Mouse (Mus musculus) G1E (cell line): Measurements from ENCODE around the gene Trak1. TPM values are rescaled to one million over a fixed set of nuclear protein-coding genes. Genes with fewer than 3 reads are reported as not detected.

Experiments used
- ATAC-seq: 2 replicates; pipeline ENCODE4 v1.8.0; 2016; ENCODE audit warnings: mild to moderate bottlenecking; ENCODE audit not compliant: insufficient number of reproducible peaks, poor library complexity, low FRiP score, severe bottlenecking; ENCODE audit errors: extremely low read depth
- DNase-seq: peaks from one replicate; pipeline ENCODE4 v3.0.0; 2012; ENCODE audit warnings: low spot score
- H3K27me3 ChIP-seq: 2 replicates; pipeline ENCODE4 v1.6.1; 2012; ENCODE audit warnings: mild to moderate bottlenecking, low read length, inconsistent platforms; ENCODE audit not compliant: insufficient read depth
- H3K36me3 ChIP-seq: replicated peaks from 2 replicates; pipeline ENCODE3; 2012; ENCODE audit warnings: mild to moderate bottlenecking, inconsistent platforms
- H3K4me1 ChIP-seq: 2 replicates; pipeline ENCODE4 v1.6.1; 2012; ENCODE audit warnings: low read depth, low read length, inconsistent platforms, mixed read lengths; ENCODE audit not compliant: insufficient read depth
- H3K4me3 ChIP-seq: 2 replicates; pipeline ENCODE4 v1.5.1; 2012; ENCODE audit warnings: low read depth, mild to moderate bottlenecking, inconsistent platforms, low read length, moderate library complexity, mixed read lengths
- H3K9me3 ChIP-seq: replicated peaks from 2 replicates; pipeline ENCODE4 v1.6.1; 2012; ENCODE audit warnings: inconsistent platforms
- CTCF ChIP-seq: IDR thresholded peaks from 2 replicates; pipeline ENCODE4 v1.5.1; 2012; ENCODE audit warnings: low read depth, low read length, inconsistent platforms, mixed read lengths
- GATA1 ChIP-seq: IDR thresholded peaks from 2 replicates; pipeline ENCODE4 v1.6.1; 2012; ENCODE audit warnings: borderline replicate concordance, low read length, inconsistent platforms, mixed read lengths
- GATA2 ChIP-seq: IDR thresholded peaks from 2 replicates; pipeline ENCODE4 v1.6.1; 2012; ENCODE audit warnings: low read depth, low read length, inconsistent platforms, borderline replicate concordance
- POLR2AphosphoS5 ChIP-seq: IDR thresholded peaks from 2 replicates; pipeline ENCODE4 v1.6.1; 2012; ENCODE audit warnings: low read depth, low read length, inconsistent platforms; ENCODE audit not compliant: insufficient replicate concordance
- TAL1 ChIP-seq: conservative IDR thresholded peaks from 2 replicates; pipeline ENCODE4 v1.6.1; 2012; ENCODE audit warnings: low read depth, low read length, inconsistent platforms, mixed read lengths
- polyA plus RNA-seq: library from polyadenylated mRNA; stranded (reverse); fragments of >175 nt; gene quantifications from 2 replicates; pipeline ENCODE4 v1.2.3, GENCODE M21; 2012
- total RNA-seq, 2 experiments: library from RNA; stranded (forward) in 1 of 2; stranded (reverse) in 1 of 2; fragments of 200-1000 nt in 1 of 2; fragments of >200 nt in 1 of 2; fragmentation: Nextera tagmentation in 1 of 2; gene quantifications; 2 replicates each; pipeline ENCODE4 v1.2.3; 2014 to 2017

Gene Trak1
- total and polyA plus RNA-seq, 3 experiments: 13.6 to 35.7 (median 21.3) TPM

DNA sequence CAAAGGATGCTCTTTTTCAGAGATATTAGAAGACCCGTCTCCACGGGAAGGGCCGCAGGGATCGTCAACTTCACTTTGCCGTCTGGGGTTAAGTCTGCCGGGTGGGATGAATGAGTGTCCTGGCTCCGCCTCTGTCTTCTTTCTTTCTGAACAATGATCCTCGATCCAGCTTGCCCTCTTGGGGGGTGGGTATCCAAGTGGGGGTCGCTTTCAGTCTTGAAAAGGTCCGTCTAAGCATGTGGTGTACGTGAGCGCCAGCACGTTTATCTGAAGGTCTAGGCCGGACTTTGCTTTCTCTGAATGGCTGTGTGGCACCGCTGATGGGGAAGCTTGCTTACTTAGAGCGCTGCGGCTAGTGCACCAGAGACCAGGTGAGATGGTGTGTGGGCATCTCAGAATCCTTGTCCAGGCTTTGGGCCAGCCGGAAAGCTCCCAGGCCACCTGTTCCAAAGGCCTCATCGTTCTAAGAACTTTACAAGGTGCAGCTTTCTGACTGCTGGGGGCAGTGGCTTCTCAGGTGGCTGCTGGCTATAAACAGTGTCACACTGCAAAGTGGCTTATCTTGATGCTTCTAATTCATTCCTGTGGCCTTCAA is 2.8 kb downstream of the Trak1 start:
- Histone ChIP-seq H3K4me3 (no peak overlapping the region), H3K27me3 (peaks cover 18% of the 10 kb centered on the region), H3K36me3 (peaks cover 48% of the 10 kb centered on the region), H3K4me1 (peaks cover 47% of the 10 kb centered on the region), H3K9me3 (no peaks in the 10 kb centered on the region)
- TF ChIP-seq POLR2AphosphoS5 (no peak), GATA2 (no peak), GATA1 (no peak), TAL1 (no peak), CTCF (no peak)
- DNase-seq (no peak), ATAC-seq (no peak)

DNA sequence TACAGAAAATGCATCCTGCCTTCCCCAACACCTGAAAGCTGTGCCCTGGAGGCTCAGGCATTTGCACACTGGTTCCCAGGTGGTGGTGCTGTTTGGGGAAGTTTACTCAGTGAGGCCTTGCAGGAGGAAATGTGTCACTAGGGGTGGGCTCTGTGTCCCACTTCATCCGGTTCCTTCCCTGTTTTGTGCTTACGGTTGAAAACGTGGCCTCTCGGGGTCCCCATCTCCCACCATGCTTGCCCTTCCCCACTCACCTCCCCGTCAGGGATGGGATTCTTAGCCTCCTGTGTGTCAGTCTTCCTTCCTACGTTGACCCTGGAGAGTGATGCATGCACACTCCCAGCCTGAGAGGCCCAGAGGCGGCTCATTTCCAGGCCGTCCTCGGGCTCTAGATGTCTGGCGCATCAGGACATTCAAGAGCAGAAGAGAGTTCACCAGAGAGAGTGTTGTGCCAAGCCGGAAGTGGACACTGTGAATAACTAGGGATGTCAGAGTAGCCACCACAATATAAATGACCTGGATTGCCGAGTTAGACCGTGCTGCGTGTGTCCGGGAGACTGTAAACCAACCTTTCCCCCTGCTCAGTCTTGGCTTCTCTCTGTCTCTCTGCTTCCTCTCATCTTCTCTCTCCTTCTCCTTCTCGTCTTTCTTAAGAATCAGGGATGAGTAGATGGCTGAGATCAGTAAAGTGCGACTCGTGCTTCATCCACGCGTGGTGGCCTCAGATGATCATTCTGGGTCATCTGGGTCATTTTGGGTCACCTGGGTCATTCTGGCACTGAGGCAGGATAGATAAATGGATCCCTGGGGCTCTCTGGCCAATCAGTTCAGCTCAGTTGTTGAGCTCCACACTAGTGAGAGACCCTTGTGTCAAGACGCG is 4.0 kb downstream of the Trak1 start:
- Histone ChIP-seq H3K4me1 (peaks cover 54% of the 10 kb centered on the region), H3K9me3 (no peaks in the 10 kb centered on the region), H3K27me3 (peaks cover 8% of the 10 kb centered on the region), H3K4me3 (no peak overlapping the region), H3K36me3 (peaks cover 58% of the 10 kb centered on the region)
- no peak for DNase-seq
- ATAC-seq: no peak
- TF ChIP-seq POLR2AphosphoS5 (no peak), TAL1 (no peak), GATA2 (no peak), CTCF (no peak), GATA1 (no peak)

DNA sequence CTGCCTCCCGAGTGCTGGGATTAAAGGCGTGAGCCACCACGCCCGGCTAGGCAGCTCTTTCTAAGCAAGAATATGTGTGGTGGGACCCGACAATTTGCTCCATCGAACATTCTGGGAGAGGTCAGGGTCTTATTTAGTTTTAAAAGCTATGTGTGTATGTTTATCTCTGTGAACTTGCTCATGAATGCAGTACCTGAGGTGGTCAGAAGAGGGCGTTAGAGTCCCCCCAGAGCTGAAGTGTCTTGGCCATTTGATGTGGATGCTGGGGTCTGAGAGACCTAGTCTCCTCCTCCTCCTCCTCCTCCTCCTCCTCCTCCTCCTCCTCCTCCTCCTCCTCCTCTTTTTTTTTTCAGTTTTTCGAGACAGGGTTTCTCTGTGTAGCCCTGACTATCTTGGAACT is 5.2 kb downstream of the Trak1 start:
- TF ChIP-seq GATA2: no peak
- TF ChIP-seq CTCF: peak; percentile 32; the same call in 1 of the 2 replicates
- no peaks in the 10 kb centered on the region for H3K9me3 ChIP-seq
- no peak overlapping the region for H3K4me3 ChIP-seq
- H3K36me3 ChIP-seq: peaks cover 69% of the 10 kb centered on the region
- DNase-seq: no peak
- peaks cover 48% of the 10 kb centered on the region for H3K4me1 ChIP-seq
- H3K27me3 ChIP-seq: no peaks in the 10 kb centered on the region
- no peak for ATAC-seq

DNA sequence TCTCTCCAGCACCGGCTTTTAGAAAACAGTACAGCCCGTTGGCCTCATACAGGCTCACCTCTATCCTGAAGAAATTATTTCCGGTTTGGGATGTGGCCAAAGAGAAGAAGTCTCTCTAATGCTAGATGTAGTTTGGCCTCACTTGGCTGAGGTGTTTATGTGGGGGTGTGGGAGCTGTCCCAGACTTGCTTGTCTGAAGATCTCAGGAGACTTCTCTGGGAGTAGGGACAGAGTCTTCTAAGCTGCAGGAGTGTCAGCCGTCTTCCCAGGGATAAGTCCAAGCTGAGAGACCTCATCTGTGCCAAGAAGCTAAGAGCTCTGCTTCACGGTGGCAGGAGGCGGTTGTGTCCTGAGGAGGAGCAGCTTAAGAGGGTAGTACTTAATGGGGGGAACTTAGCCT is 5.8 kb downstream of the Trak1 start:
- peaks cover 70% of the 10 kb centered on the region for H3K36me3 ChIP-seq
- ATAC-seq: no peak
- peaks cover 46% of the 10 kb centered on the region for H3K4me1 ChIP-seq
- no peak overlapping the region for H3K4me3 ChIP-seq
- no peak for DNase-seq
- H3K27me3 ChIP-seq: no peaks in the 10 kb centered on the region
- no peaks in the 10 kb centered on the region for H3K9me3 ChIP-seq
- TF ChIP-seq POLR2AphosphoS5 (no peak), CTCF (no peak), TAL1 (no peak), GATA2 (no peak), GATA1 (no peak)

DNA sequence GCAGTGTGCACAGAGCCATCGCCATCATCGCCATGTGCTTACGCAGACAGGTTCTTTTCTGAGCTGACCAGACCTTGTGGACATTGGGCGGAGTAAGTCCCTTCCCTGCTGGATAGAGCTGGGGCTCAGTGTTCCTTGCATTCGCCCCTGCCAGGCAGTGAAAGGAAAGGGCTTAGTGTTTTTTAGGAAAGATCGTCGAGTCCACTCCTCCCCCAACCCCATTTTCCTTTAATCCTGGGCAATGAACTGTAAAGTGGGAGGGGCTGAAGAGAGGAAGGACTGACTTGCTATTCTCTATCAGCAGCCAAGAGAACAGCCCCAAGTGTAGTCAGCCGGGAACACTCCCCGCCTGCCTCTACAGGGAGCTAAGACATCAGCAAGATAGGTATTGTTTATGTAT is 6.4 kb downstream of the Trak1 start:
- TF ChIP-seq CTCF: no peak
- no peak for TF ChIP-seq GATA2
- no peak for TF ChIP-seq GATA1
- TF ChIP-seq POLR2AphosphoS5: no peak
- no peak for TF ChIP-seq TAL1
- H3K9me3 ChIP-seq: no peaks in the 10 kb centered on the region
- H3K27me3 ChIP-seq: no peaks in the 10 kb centered on the region
- peaks cover 72% of the 10 kb centered on the region for H3K36me3 ChIP-seq
- peaks cover 39% of the 10 kb centered on the region for H3K4me1 ChIP-seq
- DNase-seq: no peak
- no peak overlapping the region for H3K4me3 ChIP-seq
- ATAC-seq: no peak; the same call in 1 of the 2 replicates

DNA sequence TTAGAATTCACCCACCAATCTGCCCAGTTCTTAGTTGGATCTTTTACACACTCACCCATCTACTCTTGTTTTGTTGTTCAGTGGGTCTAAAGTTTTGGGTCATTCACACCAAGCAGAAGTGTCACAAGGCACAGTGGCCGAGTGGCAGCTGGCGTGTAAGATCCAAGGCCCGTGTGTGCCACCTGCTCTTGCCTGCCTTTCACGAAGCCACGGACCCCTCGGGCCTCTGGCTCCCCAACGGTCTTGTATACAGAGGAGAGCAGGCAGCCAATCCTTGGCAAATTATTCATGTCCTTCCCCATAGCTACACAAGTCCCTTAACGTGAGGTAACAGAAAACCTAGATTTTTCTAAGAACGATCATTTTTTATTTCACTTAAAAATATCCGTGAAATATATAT is 7.2 kb downstream of the Trak1 start:
- no peaks in the 10 kb centered on the region for H3K27me3 ChIP-seq
- peaks cover 72% of the 10 kb centered on the region for H3K36me3 ChIP-seq
- TF ChIP-seq GATA2: no peak
- TF ChIP-seq GATA1: no peak
- TF ChIP-seq CTCF: no peak
- no peak for TF ChIP-seq TAL1
- no peak for TF ChIP-seq POLR2AphosphoS5
- DNase-seq: no peak
- H3K9me3 ChIP-seq: no peaks in the 10 kb centered on the region
- H3K4me3 ChIP-seq: no peak overlapping the region
- no peak for ATAC-seq
- peaks cover 38% of the 10 kb centered on the region for H3K4me1 ChIP-seq
